Mouse (Mus musculus) granulocyte monocyte progenitor cell, adult 5-6 weeks (primary cell): ENCODE measurements at regions not wholly inside any gene's neighbourhood (a gene's known extent, or its start where the extent isn't known, plus 50 kb on each side); places are given as distances from the start of the nearest gene placed in this dataset.

Experiments used
- ATAC-seq: replicated peaks from 2 replicates; pipeline ENCODE4 v1.8.0; 2016; ENCODE audit warnings: mild to moderate bottlenecking, moderate TSS enrichment, inconsistent platforms; ENCODE audit not compliant: poor library complexity, severe bottlenecking

GRCm38 (mm10) chr12:106943874-106944273 lies 544.6 kb upstream of the 3110018I06Rik start:
- no peak for ATAC-seq

GRCm38 (mm10) chr12:106952621-106953020 lies 535.8 kb upstream of the 3110018I06Rik start:
- ATAC-seq = no peak

GRCm38 (mm10) chr12:106955778-106956177 lies 532.7 kb upstream of the 3110018I06Rik start:
- no peak for ATAC-seq

GRCm38 (mm10) chr12:106956266-106956665 lies 532.2 kb upstream of the 3110018I06Rik start:
- no peak for ATAC-seq

- ATAC-seq = no peak
Observed at GRCm38 (mm10) chr12:106961991-106962390, 526.4 kb upstream of the 3110018I06Rik start.

- ATAC-seq = no peak
Observed at GRCm38 (mm10) chr12:106963762-106964161, 524.7 kb upstream of the 3110018I06Rik start.

GRCm38 (mm10) chr12:106969873-106970272 lies 518.6 kb upstream of the 3110018I06Rik start:
- no peak for ATAC-seq

- ATAC-seq = no peak
Observed at GRCm38 (mm10) chr12:106992421-106992820, 496.0 kb upstream of the 3110018I06Rik start.

- no peak for ATAC-seq
Observed at GRCm38 (mm10) chr12:106993011-106993410, 495.4 kb upstream of the 3110018I06Rik start.

GRCm38 (mm10) chr12:107010995-107011786 lies 477.2 kb upstream of the 3110018I06Rik start:
- no peak for ATAC-seq

- no peak for ATAC-seq
Observed at GRCm38 (mm10) chr12:107016801-107017200, 471.6 kb upstream of the 3110018I06Rik start.

GRCm38 (mm10) chr12:107021806-107022205 lies 466.6 kb upstream of the 3110018I06Rik start:
- no peak for ATAC-seq

- ATAC-seq = no peak
Observed at GRCm38 (mm10) chr12:107026821-107027220, 461.6 kb upstream of the 3110018I06Rik start.

- no peak for ATAC-seq
Observed at GRCm38 (mm10) chr12:107027842-107028549, 460.4 kb upstream of the 3110018I06Rik start.

GRCm38 (mm10) chr12:107028985-107029384 lies 459.4 kb upstream of the 3110018I06Rik start:
- no peak for ATAC-seq

- ATAC-seq = no peak
Observed at GRCm38 (mm10) chr12:107036357-107036756, 452.1 kb upstream of the 3110018I06Rik start.

GRCm38 (mm10) chr12:107041927-107042652 lies 446.3 kb upstream of the 3110018I06Rik start:
- ATAC-seq = no peak

- ATAC-seq = no peak
Observed at GRCm38 (mm10) chr12:107046496-107046895, 441.9 kb upstream of the 3110018I06Rik start.

- ATAC-seq = no peak
Observed at GRCm38 (mm10) chr12:107047059-107047531, 441.3 kb upstream of the 3110018I06Rik start.

GRCm38 (mm10) chr12:107050891-107051635 lies 437.4 kb upstream of the 3110018I06Rik start:
- no peak for ATAC-seq
